Mouse (Mus musculus) heart, adult 2 months (tissue): Measurements from ENCODE around the gene Grk1.

Experiments used
- CTCF ChIP-seq: fragments of 200-600 bp; IDR thresholded peaks from 2 replicates; pipeline ENCODE4 v1.8.1; 2022; ENCODE audit warnings: antibody characterized with exemption, mild to moderate bottlenecking, moderate library complexity
- POLR2A ChIP-seq: fragments of 200-500 bp; IDR thresholded peaks from 2 replicates; pipeline ENCODE4 v1.6.1; 2011; ENCODE audit warnings: mild to moderate bottlenecking, low read depth, low read length, control low read depth; ENCODE audit not compliant: insufficient read depth

DNA sequence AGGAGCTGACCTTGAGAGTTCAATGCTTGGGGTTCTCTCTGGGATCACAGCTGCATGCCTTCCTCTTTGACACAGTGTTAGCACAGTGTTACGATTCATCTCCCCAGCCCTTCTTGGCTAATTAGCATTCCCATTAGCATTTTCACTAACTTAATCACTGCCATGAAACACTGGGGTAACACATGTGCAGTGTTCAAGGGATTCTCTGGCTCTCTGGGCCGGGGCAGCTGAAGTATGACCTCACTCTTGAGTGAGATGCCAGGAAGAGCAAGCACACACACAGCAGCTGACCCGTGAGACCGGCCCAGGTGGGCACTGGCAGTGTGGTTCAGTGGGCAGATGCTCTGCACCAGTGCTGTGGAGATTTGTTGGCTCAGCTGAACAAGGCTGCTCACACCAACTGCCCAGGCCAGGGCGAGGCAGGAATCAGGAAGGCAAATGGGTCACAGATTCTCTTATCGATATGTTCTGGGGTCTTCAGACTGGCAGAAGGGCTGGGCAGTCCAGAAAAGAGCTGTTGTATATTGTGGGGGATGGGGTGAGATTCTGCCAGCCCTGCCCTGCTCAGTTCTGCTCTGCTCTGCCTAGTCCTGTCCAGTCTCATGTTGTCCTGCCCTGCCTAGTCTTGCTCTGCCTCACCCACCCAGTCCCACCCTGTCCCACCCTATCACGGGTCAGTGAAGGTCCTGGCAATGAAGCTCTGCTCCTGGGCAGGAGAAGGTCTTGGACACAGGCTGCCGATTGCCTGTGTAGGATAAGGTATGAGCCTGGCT is 49.6 kb downstream of the Grk1 start:
- TF ChIP-seq POLR2A = no peak
- no peak for TF ChIP-seq CTCF
